Mouse (Mus musculus): ENCODE measurements around the gene Nr1h2. TPM values are rescaled to one million over a fixed set of nuclear protein-coding genes. Genes with fewer than 3 reads are reported as not detected.

Nr1h2 gene
- polyA plus RNA-seq, 1 experiment, result 295 TPM

DNA sequence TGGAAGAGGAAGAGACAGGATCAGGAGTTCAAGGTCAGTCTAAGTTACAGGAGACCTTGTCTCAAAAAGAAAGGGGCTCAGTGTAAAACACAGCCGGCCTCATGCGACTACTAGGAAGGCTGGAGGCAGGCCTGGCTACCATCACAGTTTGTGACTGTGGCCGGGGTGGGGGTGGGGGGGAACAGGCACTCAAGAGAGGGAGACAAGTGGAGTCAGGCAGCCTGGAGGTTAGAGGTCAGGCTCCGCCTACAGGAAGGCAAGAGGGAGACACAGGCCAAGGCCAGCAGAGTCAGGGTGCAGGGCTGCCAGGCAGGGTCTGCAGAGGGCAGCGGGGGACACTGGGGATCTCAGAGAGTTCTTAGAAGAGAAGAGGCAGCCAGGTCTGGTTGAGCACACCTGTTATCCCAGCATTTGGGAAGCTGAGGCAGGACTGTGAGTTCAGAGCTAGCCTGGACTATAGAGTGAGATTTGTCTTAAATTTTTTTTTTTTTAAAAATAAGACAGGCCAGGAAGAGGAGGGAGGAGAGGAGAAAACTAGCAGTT, 43.3 kb upstream of the Nr1h2 start:
- Histone ChIP-seq H3K4me1 (ENCODE audit: control insufficient read depth, insufficient read depth, insufficient read length, low read length) (peaks cover 5% of the 10 kb centered on the region), H3K4me3 (ENCODE audit: low read depth, low read length) (no peak overlapping the region), H3K36me3 (ENCODE audit: control insufficient read depth, insufficient read depth, low read length) (no peaks in the 10 kb centered on the region), H3K27ac (ENCODE audit: insufficient read depth, low read depth, low read length) (no peak overlapping the region), H3K27me3 (ENCODE audit: control insufficient read depth, insufficient read depth, low read length) (peaks cover 14% of the 10 kb centered on the region)
- 46% methylated on average over 5 of the region's 5 CpGs for WGBS
- TF ChIP-seq CTCF (IDR thresholded peaks at IDR 0.05; ENCODE audit: extremely low read depth, insufficient read length, insufficient replicate concordance, low read depth, low read length), result no peak
- TF ChIP-seq POLR2A (IDR thresholded peaks at IDR 0.05; ENCODE audit: low read depth, low read length), result no peak

DNA sequence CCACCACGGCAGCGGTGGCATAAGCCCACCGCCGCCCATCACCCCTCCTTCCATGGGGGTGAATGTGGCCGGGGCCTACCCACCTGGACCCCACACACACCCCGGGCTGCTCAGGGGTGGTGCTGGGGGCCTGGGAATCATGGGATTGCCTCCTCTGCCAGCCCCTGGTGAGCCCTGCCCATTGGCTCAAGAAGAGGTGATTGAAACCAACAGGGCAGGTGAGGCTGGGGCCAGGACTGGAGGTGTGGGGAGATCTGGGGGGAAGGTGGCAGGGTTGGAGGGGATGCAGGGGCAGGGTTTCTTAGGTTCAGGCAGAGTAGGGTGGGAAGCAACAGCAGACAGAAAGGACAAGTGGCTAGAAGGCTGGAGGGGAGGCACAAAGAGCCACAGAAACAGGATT, 42.3 kb upstream of the Nr1h2 start:
- H3K36me3 ChIP-seq (ENCODE audit: control insufficient read depth, insufficient read depth, low read length), result no peaks in the 10 kb centered on the region
- H3K27ac ChIP-seq (ENCODE audit: insufficient read depth, low read depth, low read length), result no peak overlapping the region
- no peak for TF ChIP-seq POLR2A (IDR thresholded peaks at IDR 0.05; ENCODE audit: low read depth, low read length)
- TF ChIP-seq CTCF (IDR thresholded peaks at IDR 0.05; ENCODE audit: extremely low read depth, insufficient read length, insufficient replicate concordance, low read depth, low read length), result no peak
- no peak overlapping the region for H3K4me3 ChIP-seq (ENCODE audit: low read depth, low read length)
- WGBS, result 87% methylated on average over 6 of the region's 6 CpGs
- H3K4me1 ChIP-seq (ENCODE audit: control insufficient read depth, insufficient read depth, insufficient read length, low read length), result peaks cover 13% of the 10 kb centered on the region
- peaks cover 16% of the 10 kb centered on the region for H3K27me3 ChIP-seq (ENCODE audit: control insufficient read depth, insufficient read depth, low read length)

GRCm38 (mm10) chr7:44595131-44595561, 41.4 kb upstream of the Nr1h2 start:
- no peak overlapping the region for H3K27ac ChIP-seq (ENCODE audit: insufficient read depth, low read depth, low read length)
- whole genome bisulfite sequencing, result 92% methylated on average over 20 of the region's 20 CpGs
- H3K27me3 ChIP-seq (ENCODE audit: control insufficient read depth, insufficient read depth, low read length), result peaks cover 16% of the 10 kb centered on the region
- H3K4me1 ChIP-seq (ENCODE audit: control insufficient read depth, insufficient read depth, insufficient read length, low read length), result peaks cover 18% of the 10 kb centered on the region
- TF ChIP-seq POLR2A (IDR thresholded peaks at IDR 0.05; ENCODE audit: low read depth, low read length) (no peak), CTCF (IDR thresholded peaks at IDR 0.05; ENCODE audit: extremely low read depth, insufficient read length, insufficient replicate concordance, low read depth, low read length) (no peak)
- H3K36me3 ChIP-seq (ENCODE audit: control insufficient read depth, insufficient read depth, low read length), result no peaks in the 10 kb centered on the region
- H3K4me3 ChIP-seq (ENCODE audit: low read depth, low read length), result no peak overlapping the region

GRCm38 (mm10) chr7:44594291-44594690, 40.5 kb upstream of the Nr1h2 start:
- Histone ChIP-seq H3K27me3 (ENCODE audit: control insufficient read depth, insufficient read depth, low read length) (peaks cover 16% of the 10 kb centered on the region), H3K36me3 (ENCODE audit: control insufficient read depth, insufficient read depth, low read length) (no peaks in the 10 kb centered on the region), H3K4me3 (ENCODE audit: low read depth, low read length) (no peak overlapping the region), H3K27ac (ENCODE audit: insufficient read depth, low read depth, low read length) (no peak overlapping the region), H3K4me1 (ENCODE audit: control insufficient read depth, insufficient read depth, insufficient read length, low read length) (peaks cover 23% of the 10 kb centered on the region)
- TF ChIP-seq POLR2A (IDR thresholded peaks at IDR 0.05; ENCODE audit: low read depth, low read length), result no peak
- TF ChIP-seq CTCF (IDR thresholded peaks at IDR 0.05; ENCODE audit: extremely low read depth, insufficient read length, insufficient replicate concordance, low read depth, low read length), result no peak
- 72% methylated on average over 6 of the region's 6 CpGs for WGBS

- Histone ChIP-seq H3K27ac (ENCODE audit: insufficient read depth, low read depth, low read length) (no peak overlapping the region), H3K4me3 (ENCODE audit: low read depth, low read length) (no peak overlapping the region), H3K4me1 (ENCODE audit: control insufficient read depth, insufficient read depth, insufficient read length, low read length) (peaks cover 25% of the 10 kb centered on the region), H3K27me3 (ENCODE audit: control insufficient read depth, insufficient read depth, low read length) (peaks cover 19% of the 10 kb centered on the region), H3K36me3 (ENCODE audit: control insufficient read depth, insufficient read depth, low read length) (no peaks in the 10 kb centered on the region)
- no peak for TF ChIP-seq POLR2A (IDR thresholded peaks at IDR 0.05; ENCODE audit: low read depth, low read length)
- TF ChIP-seq CTCF (IDR thresholded peaks at IDR 0.05; ENCODE audit: extremely low read depth, insufficient read length, insufficient replicate concordance, low read depth, low read length), result no peak
- WGBS, result under 1% methylated on average over 22 of the region's 22 CpGs
Measured at GRCm38 (mm10) chr7:44593775-44594174, 40.0 kb upstream of the Nr1h2 start.

DNA sequence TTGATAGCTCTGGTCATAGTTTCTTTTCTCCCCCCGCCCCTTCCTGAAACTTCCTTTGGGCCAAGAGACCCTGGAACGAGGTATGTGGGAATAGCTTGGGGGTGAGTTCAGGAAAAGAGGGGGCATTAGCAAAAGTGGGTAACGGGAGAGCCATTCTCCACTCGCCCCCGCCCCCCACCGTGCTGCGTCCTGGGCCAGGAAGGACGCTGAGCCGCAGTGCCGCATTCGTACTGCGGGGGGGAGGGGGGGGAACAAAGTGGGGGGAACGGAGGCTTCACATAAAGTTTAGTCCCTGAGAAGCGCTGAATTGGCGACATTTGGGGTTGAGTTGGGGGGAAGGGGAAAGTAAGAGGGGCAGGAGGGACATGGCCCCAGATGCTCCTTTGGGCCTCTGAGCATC, 39.3 kb upstream of the Nr1h2 start:
- Histone ChIP-seq H3K27me3 (ENCODE audit: control insufficient read depth, insufficient read depth, low read length) (peaks cover 25% of the 10 kb centered on the region), H3K27ac (ENCODE audit: insufficient read depth, low read depth, low read length) (no peak overlapping the region), H3K4me1 (ENCODE audit: control insufficient read depth, insufficient read depth, insufficient read length, low read length) (peaks cover 25% of the 10 kb centered on the region), H3K36me3 (ENCODE audit: control insufficient read depth, insufficient read depth, low read length) (no peaks in the 10 kb centered on the region), H3K4me3 (ENCODE audit: low read depth, low read length) (no peak overlapping the region)
- 12% methylated on average over 15 of the region's 15 CpGs for WGBS
- TF ChIP-seq POLR2A (IDR thresholded peaks at IDR 0.05; ENCODE audit: low read depth, low read length) (no peak), CTCF (IDR thresholded peaks at IDR 0.05; ENCODE audit: extremely low read depth, insufficient read length, insufficient replicate concordance, low read depth, low read length) (no peak)

- no peak for TF ChIP-seq POLR2A (IDR thresholded peaks at IDR 0.05; ENCODE audit: low read depth, low read length)
- no peak for TF ChIP-seq CTCF (IDR thresholded peaks at IDR 0.05; ENCODE audit: extremely low read depth, insufficient read length, insufficient replicate concordance, low read depth, low read length)
Measured at GRCm38 (mm10) chr7:44591348-44592116, 37.8 kb upstream of the Nr1h2 start.

More at GRCm38 (mm10) chr7:44591348-44592116, 37.8 kb upstream of the Nr1h2 start:
- Histone ChIP-seq H3K4me3 (ENCODE audit: low read depth, low read length) (peak overlapping the region; percentile 66), H3K27ac (ENCODE audit: insufficient read depth, low read depth, low read length) (no peak overlapping the region), H3K36me3 (ENCODE audit: control insufficient read depth, insufficient read depth, low read length) (no peaks in the 10 kb centered on the region), H3K4me1 (ENCODE audit: control insufficient read depth, insufficient read depth, insufficient read length, low read length) (peaks cover 25% of the 10 kb centered on the region), H3K27me3 (ENCODE audit: control insufficient read depth, insufficient read depth, low read length) (peaks cover 41% of the 10 kb centered on the region)
- WGBS, result 2% methylated on average over 58 of the region's 60 CpGs

All from small intestine, adult 2 months (tissue).